Mouse (Mus musculus) megakaryocyte, embryonic 14.5 days (primary cell): ENCODE data around the gene Bnc2. TPM values are rescaled to one million over a fixed set of nuclear protein-coding genes. Genes with fewer than 3 reads are reported as not detected.
A peak's percentile ranks its signal among the peaks of the same experiment; 100 is the strongest.

Source experiments
- H3K27me3 ChIP-seq: replicated peaks from 2 replicates; pipeline ENCODE3; 2012; ENCODE audit warnings: inconsistent platforms
- H3K36me3 ChIP-seq: replicated peaks from 2 replicates; pipeline ENCODE3; 2012; ENCODE audit warnings: low read length, inconsistent platforms, mixed read lengths
- H3K4me1 ChIP-seq: 2 replicates; pipeline ENCODE4 v1.6.1; 2012; ENCODE audit warnings: inconsistent platforms
- H3K4me3 ChIP-seq: replicated peaks from 2 replicates; pipeline ENCODE3; 2012; ENCODE audit warnings: moderate library complexity, mild to moderate bottlenecking, inconsistent platforms
- H3K9me3 ChIP-seq: 2 replicates; pipeline ENCODE4 v1.6.1; 2012; ENCODE audit warnings: inconsistent platforms
- FLI1 ChIP-seq: IDR thresholded peaks from 2 replicates; pipeline ENCODE4 v1.6.1; 2012; ENCODE audit warnings: low read length, inconsistent platforms, mixed read lengths
- GATA1 ChIP-seq: IDR thresholded peaks from 3 replicates; pipeline ENCODE4 v1.6.1; 2012; ENCODE audit warnings: mixed read lengths, low read length, inconsistent platforms, borderline replicate concordance
- polyA plus RNA-seq: library from polyadenylated mRNA; stranded (reverse); fragments of >175 nt; gene quantifications from 2 replicates; pipeline ENCODE4 v1.2.3, GENCODE M21; 2012; ENCODE audit warnings: low replicate concordance; ENCODE audit not compliant: insufficient read depth

Bnc2 gene
- polyA plus RNA-seq, 1 experiment: not detected

DNA sequence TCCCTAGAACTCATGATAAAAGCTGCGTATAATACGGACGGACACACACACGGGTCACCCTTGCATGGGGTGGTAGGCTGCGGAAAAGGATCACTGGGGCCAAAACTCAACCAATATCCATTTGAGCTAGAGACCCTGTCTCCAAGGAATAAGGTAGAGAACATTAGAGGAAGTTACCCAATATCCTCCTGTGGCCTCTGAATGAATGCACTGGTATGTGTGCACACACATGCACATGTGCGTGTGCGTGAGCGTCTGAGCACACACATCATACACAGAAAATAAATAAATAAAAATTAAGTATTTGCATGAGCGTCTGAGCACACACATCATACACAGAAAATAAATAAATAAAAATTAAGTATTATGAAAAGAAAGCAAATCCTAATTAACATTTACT is 241.8 kb downstream of the Bnc2 start:
- peaks cover 6% of the 10 kb centered on the region for H3K4me1 ChIP-seq
- H3K9me3 ChIP-seq: no peaks in the 10 kb centered on the region
- TF ChIP-seq FLI1: no peak
- no peak for TF ChIP-seq GATA1
- H3K36me3 ChIP-seq: no peaks in the 10 kb centered on the region
- no peaks in the 10 kb centered on the region for H3K27me3 ChIP-seq
- no peak overlapping the region for H3K4me3 ChIP-seq

DNA sequence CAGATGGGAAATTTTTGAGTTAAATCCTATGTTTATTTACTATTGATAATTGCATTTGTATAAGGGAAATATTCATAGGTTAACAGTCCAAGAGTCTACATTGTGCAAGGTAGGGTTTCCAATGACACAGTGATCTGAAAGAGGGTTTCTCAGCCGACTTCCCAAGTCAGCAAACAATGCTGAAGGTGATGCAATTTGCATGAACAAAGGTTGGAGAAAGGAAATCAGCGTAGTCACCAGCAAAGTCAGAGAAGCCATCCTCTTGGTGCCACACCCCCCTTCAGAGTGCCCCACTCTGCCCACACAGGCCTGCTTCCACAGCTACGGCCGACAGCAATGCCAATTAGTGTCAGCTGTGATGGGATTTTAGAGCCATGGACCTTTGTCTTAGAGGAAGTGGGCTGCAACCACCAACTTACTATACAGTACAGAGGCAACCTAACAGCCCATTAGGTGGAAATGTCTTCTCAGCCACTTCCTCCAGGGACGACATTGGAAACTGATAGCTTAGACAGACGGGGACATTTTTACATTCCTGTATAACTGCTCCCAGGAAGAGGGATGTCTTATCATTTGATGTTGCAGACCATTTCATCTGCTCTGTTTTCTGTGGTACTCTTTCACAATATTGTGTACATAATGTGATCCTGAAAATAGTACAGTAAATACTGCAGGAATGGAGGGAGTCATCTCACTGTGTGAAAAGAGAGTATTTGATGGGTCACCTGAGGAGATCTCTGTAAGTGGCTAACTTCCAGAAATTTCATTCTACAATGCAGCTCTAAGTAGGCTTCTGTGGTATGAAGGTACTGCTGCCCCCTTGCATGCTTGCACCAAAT is 243.2 kb downstream of the Bnc2 start:
- Histone ChIP-seq H3K4me1 (peaks cover 6% of the 10 kb centered on the region), H3K4me3 (no peak overlapping the region)
- TF ChIP-seq GATA1 (no peak), FLI1 (no peak)

DNA sequence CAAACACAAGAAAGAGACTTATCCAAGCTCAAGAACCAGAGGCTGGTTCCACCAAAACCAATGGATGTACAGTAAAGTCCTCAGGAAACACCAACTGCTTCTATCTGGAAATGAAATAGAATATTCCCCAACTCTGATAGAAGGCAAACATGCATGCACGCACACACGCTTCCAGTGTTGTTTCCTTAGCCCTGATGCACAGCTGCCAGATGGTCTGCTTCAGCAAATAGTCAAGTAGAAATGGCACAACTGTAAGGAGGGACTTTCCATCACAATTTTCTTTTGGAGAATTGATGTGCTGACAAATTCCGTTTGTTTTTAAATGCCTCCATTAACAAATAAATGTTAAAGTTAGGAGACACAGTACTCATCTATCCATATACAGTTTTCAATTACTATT is 247.1 kb downstream of the Bnc2 start:
- H3K9me3 ChIP-seq: no peaks in the 10 kb centered on the region
- H3K27me3 ChIP-seq: no peaks in the 10 kb centered on the region
- no peaks in the 10 kb centered on the region for H3K36me3 ChIP-seq
- peaks cover 6% of the 10 kb centered on the region for H3K4me1 ChIP-seq
- TF ChIP-seq GATA1: no peak
- TF ChIP-seq FLI1: no peak
- H3K4me3 ChIP-seq: no peak overlapping the region

More for the DNA sequence above, 243.2 kb downstream of the Bnc2 start:
- Histone ChIP-seq H3K9me3 (no peaks in the 10 kb centered on the region), H3K36me3 (no peaks in the 10 kb centered on the region), H3K27me3 (no peaks in the 10 kb centered on the region)

DNA sequence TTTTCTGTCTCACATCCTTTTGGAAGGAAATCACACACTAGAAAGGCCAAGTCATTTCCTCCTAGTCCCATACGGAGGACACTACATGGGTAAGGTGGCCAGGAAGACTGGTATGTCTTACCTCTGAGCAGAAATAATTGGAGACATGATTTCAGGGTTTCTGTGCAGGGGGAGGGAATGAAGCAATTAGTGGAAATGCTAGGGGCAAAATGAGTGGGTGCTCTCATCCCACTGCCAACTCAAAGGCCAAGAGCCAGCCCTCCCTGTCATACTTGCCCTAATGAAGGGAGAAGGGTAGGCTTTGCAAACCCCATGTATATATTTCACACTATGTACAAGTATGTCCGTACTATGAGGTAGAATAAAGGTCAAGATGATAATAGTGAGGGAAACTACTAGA is 263.6 kb downstream of the Bnc2 start:
- Histone ChIP-seq H3K4me3 (no peak overlapping the region), H3K27me3 (no peaks in the 10 kb centered on the region), H3K4me1 (no peaks in the 10 kb centered on the region; the same call in 1 of the 2 replicates), H3K9me3 (no peaks in the 10 kb centered on the region), H3K36me3 (no peaks in the 10 kb centered on the region)
- TF ChIP-seq GATA1: no peak
- no peak for TF ChIP-seq FLI1

DNA sequence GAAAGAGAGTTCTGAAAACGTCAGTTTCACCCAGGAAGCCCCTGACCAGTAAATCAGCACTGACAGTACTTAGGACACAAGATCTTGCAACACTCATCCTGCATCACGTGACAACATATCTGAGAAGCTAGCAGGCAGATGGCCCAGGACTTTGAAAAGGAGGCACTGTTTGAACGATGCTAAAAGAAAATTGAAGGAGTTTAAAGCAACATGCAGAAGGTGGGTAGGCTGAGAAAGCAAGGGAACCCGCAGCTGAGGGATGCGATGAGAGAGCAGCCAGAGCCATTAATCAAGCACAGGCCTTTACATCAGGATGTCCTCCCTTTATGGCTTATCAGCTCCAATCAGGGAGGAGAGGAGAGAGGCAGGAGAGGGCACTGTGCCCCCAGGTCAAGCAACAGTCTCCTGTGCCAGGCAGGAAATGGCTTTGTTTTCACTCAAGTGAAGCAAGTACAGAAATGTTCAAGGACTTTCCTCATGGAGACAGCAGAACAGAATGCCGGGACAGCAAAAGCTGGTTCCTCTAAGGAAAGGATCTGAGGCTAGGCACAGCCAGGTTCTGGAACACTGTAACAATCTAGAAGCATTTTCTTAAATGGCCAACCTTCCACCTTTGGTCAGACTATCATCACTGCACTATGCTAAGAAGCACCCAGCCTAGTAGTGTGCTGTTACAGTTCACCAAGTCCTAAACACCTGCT is 267.6 kb downstream of the Bnc2 start:
- Histone ChIP-seq H3K4me1 (no peaks in the 10 kb centered on the region; the same call in 1 of the 2 replicates), H3K9me3 (no peaks in the 10 kb centered on the region), H3K4me3 (no peak overlapping the region), H3K36me3 (no peaks in the 10 kb centered on the region), H3K27me3 (no peaks in the 10 kb centered on the region)
- no peak for TF ChIP-seq FLI1
- no peak for TF ChIP-seq GATA1

DNA sequence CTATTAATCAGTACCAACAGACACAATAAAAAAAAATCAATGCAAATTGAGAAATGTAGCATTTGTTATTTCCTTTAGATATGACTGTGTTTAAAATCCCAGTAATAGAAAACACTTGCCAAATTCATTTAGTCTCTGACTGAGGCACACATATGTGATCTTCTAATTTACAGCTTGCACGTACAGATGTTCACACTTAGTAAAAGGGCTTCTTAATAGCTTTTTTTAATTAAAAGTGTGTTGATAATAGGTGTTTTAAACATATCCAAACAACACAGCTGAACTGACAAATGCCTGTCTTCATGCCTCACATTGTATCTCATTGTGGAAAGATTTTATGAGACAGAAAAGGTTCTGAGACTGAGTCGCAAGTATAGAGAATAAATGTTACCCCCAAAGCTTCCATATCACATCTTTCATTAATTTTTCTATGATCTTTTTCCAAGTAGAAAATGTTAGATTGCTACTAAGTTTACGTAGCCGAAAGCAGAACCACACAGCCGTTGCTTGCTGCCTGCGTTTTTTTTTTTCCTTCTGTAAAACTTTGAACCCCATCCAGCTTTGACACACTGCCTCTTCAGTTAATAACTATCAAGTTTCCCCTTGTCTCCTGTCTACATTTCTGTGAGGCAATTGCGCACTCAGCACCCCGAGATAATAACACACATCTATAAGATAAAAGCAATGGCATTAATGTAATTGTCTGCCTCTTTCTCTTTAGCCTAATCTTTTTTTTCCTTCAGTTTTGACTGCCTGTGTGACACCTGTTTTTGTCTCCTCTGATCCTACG is 271.5 kb downstream of the Bnc2 start:
- H3K36me3 ChIP-seq: no peaks in the 10 kb centered on the region
- no peaks in the 10 kb centered on the region; the same call in 1 of the 2 replicates for H3K4me1 ChIP-seq
- no peaks in the 10 kb centered on the region for H3K27me3 ChIP-seq
- no peak for TF ChIP-seq FLI1
- no peak for TF ChIP-seq GATA1
- no peaks in the 10 kb centered on the region for H3K9me3 ChIP-seq
- H3K4me3 ChIP-seq: no peak overlapping the region

DNA sequence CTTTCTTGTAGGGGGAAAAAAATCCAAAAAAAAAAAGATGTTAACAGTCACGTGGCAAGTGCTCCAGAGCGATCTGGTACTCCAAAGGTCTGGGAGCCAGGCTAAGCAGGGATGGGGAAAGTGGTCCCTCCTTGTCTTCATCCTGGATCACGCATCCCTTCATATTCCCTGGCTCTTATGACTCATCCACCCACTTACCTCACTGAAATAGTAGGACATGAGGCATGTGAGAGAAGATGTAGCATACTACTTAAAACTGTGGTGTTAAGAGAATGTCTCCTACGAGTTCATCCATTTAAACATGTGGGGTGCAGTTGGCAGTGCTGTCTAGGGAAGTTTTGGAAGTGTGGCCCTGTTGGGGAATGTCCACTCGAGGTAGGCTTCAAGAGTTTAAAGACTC is 286.1 kb downstream of the Bnc2 start:
- Histone ChIP-seq H3K9me3 (no peaks in the 10 kb centered on the region; the same call in 1 of the 2 replicates), H3K4me3 (peak overlapping the region; percentile 17), H3K36me3 (no peaks in the 10 kb centered on the region), H3K27me3 (peaks cover 2% of the 10 kb centered on the region), H3K4me1 (no peaks in the 10 kb centered on the region)
- TF ChIP-seq GATA1 (no peak), FLI1 (no peak)

DNA sequence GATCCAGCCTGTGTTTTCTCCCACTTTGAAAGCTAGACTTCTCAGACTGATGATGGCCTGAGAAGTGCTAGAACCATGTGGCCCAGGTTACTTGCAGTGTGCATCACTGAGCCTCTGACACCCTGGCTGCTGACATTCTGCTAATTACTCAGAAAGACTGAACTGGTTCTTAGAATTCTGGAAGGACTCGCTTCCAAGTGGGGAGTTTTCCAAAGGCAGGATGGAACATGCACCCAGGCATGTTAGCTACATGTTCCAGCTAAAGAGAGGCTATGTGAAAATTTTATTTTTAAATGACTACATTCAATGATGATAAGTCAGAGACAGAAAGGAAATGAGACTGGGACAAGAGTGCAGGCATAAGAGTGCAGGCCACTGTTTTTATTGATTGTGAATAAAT is 289.9 kb downstream of the Bnc2 start:
- no peaks in the 10 kb centered on the region for H3K27me3 ChIP-seq
- H3K36me3 ChIP-seq: no peaks in the 10 kb centered on the region
- peaks cover 3% of the 10 kb centered on the region; the same call in 1 of the 2 replicates for H3K4me1 ChIP-seq
- no peak for TF ChIP-seq FLI1
- no peak for TF ChIP-seq GATA1
- H3K9me3 ChIP-seq: no peaks in the 10 kb centered on the region; the same call in 1 of the 2 replicates
- H3K4me3 ChIP-seq: no peak overlapping the region

DNA sequence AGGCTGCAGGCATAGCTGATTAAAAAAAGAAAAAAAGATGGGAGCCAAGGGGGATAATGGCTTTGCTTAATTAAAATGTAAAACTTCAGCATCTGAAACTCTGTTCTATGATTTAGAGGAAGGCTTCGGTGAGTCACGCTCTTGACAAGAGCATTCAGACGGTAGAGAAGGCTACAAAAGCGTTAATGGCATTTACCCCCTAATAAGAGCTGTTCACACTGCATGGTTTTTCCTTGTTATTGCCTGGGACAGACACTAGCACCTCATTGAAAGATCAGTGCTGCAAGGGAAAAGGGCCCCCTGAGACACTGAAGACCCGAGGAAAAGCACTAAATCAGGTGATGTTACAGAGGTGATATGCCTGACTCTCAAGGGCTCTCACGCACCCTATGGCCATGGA is 295.8 kb downstream of the Bnc2 start:
- peaks cover 3% of the 10 kb centered on the region; the same call in 1 of the 2 replicates for H3K4me1 ChIP-seq
- H3K4me3 ChIP-seq: no peak overlapping the region
- TF ChIP-seq GATA1 (no peak), FLI1 (no peak)
- no peaks in the 10 kb centered on the region for H3K27me3 ChIP-seq
- H3K36me3 ChIP-seq: no peaks in the 10 kb centered on the region
- peaks cover 5% of the 10 kb centered on the region; the same call in 1 of the 2 replicates for H3K9me3 ChIP-seq

DNA sequence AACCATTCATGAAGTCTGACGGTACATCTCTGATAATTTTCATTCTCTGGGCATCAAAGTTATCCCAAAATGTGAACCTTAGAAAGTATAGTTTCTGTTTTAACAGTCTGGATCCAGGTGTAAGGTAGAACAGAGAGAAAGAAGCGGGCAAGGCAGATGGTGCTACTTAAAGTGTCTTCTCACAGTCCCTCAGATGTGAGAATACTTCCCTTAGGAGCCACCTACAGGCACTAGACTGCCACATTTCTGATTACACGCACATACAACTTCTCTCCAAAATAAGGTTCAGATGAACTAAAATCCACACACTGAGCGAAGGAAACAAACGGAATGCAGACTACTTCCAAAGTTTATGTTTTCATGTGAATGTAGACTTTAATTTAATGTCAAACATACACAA is 297.6 kb downstream of the Bnc2 start:
- H3K4me3 ChIP-seq: no peak overlapping the region
- no peaks in the 10 kb centered on the region for H3K27me3 ChIP-seq
- no peaks in the 10 kb centered on the region for H3K36me3 ChIP-seq
- peaks cover 3% of the 10 kb centered on the region; the same call in 1 of the 2 replicates for H3K4me1 ChIP-seq
- TF ChIP-seq GATA1 (no peak), FLI1 (no peak)
- peaks cover 5% of the 10 kb centered on the region; the same call in 1 of the 2 replicates for H3K9me3 ChIP-seq
